Mouse (Mus musculus) forebrain, embryonic 13.5 days (tissue): ENCODE results near the gene Canx. TPM values are rescaled to one million over a fixed set of nuclear protein-coding genes. Genes with fewer than 3 reads are reported as not detected.
A peak's percentile ranks its signal among the peaks of the same experiment; 100 is the strongest.

Source experiments
- microRNA counts: library from miRNA; unstranded; fragments of <30 nt; microRNA quantifications from one replicate; lab custom pipeline; 2016
- microRNA-seq: library from miRNA; unstranded; fragments of <30 nt; microRNA quantifications from one replicate; pipeline ENCODE4, GENCODE M21; 2016
- polyA plus RNA-seq: library from polyadenylated mRNA; unstranded; fragments of >200 nt; fragmentation: Nextera tagmentation; extraction: Ambion mirVana; gene quantifications from 2 replicates; pipeline ENCODE4 v1.2.1, GENCODE M21; 2015

Gene Canx
- polyA plus RNA-seq, 1 experiment from 2014 or later, result 243 TPM

MicroRNA genes within 50 kb of the gene (microRNA counts, 519-probe panel; counts per million panel counts)
- 2,968 counts per million, percentile 65 among the panel's probes with 10 or more counts for microRNA mmu-miR-804 (lab: Ali Mortazavi, UCI)

Small RNA genes lying within 50 kb of the gene (microRNA-seq; reads per million reads assigned to microRNA genes)
- not detected for gene Mir804

Other genes with a start within 250 kb of the Canx start
- 30.2 and 33.0 TPM in 2 replicates for gene Tbc1d9b, start 194.3 kb downstream of the Canx start, polyA plus RNA-seq
- gene Mrnip, start 151.2 kb downstream of the Canx start, polyA plus RNA-seq, result 24.0 and 26.9 TPM in 2 replicates
- gene Sqstm1, start 114.8 kb downstream of the Canx start, polyA plus RNA-seq, result 194 and 210 TPM in 2 replicates
- gene Mgat4b, start 114.8 kb downstream of the Canx start, polyA plus RNA-seq, result 10.1 and 12.9 TPM in 2 replicates
- gene Ltc4s, start 87.1 kb downstream of the Canx start, polyA plus RNA-seq, result 1.1 and 1.2 TPM in 2 replicates
- gene Maml1, start 33.4 kb downstream of the Canx start, polyA plus RNA-seq, result 4.5 and 4.8 TPM in 2 replicates
- gene Cby3, start 28.8 kb upstream of the Canx start, polyA plus RNA-seq, result 0.25 and 1.1 TPM in 2 replicates
- 721 and 763 TPM in 2 replicates for gene Hnrnph1, start 51.3 kb upstream of the Canx start, polyA plus RNA-seq
- gene Rufy1, start 105.5 kb upstream of the Canx start, polyA plus RNA-seq, result 26.1 and 28.0 TPM in 2 replicates